Mouse (Mus musculus): ENCODE data around the gene Zfp385a. TPM values are rescaled to one million over a fixed set of nuclear protein-coding genes. Genes with fewer than 3 reads are reported as not detected.
A peak's percentile ranks its signal among the peaks of the same experiment; 100 is the strongest.

Gene Zfp385a
- polyA plus RNA-seq, 1 experiment from 2014 or later, result 11.8 TPM

DNA sequence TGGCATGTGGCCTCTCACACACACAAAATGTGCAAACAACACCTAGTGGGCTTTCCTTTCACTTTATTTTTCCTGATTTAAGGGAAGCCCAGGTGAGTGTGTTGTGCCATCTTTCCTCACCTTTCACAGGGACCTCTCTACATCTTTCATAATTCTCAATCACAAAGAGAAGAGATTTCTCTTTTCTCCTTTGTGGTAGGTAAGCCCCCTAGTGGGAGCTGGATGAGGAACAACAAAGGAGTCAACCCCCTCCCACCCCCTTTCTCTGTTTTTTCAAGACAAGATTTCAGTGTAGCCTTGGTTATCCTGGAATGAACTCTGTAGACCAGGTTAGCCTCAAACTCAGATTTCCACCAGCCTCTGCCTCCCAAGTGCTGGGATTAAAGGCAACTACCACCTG lies 3.7 kb upstream of the Zfp385a start:
- Histone ChIP-seq H3K27ac (ENCODE audit: low read depth) (no peak overlapping the region), H3K4me3 (ENCODE audit: low read depth, low read length) (no peak overlapping the region), H3K36me3 (ENCODE audit: insufficient read depth) (peaks cover 47% of the 10 kb centered on the region), H3K9me3 (ENCODE audit: low read depth, low read length) (no peaks in the 10 kb centered on the region), H3K9ac (no peak overlapping the region), H3K4me1 (ENCODE audit: insufficient read depth) (peaks cover 4% of the 10 kb centered on the region; the same call in 1 of the 2 replicates), H3K27me3 (ENCODE audit: insufficient read depth, low read length) (peaks cover 34% of the 10 kb centered on the region), H3K4me2 (no peak overlapping the region)
- peak; percentile 36; the same call in 1 of the 2 replicates for TF ChIP-seq CTCF (IDR thresholded peaks at IDR 0.05; ENCODE audit: low read depth)
- DNase-seq (no peak), ATAC-seq (ENCODE audit: insufficient read depth) (no peak)

DNA sequence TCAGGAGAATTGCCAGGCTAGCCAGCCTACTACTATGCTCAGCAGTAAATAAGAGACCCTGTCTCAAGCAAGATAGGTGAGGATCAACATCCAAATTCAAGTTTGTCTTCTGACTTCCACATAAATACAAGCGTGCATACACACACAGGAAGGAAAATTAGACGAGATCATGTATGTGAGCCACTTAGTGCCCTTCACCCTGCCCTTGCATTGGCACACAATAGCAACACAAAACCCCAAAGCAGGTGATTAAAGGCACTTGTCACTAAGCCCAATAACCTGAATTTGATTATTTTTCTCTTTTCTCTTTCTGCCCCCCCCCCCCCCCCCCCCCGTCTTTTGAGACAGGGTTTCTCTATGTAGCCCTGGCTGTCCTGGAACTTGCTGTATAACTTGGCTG lies 3.1 kb upstream of the Zfp385a start:
- H3K9me3 ChIP-seq (ENCODE audit: low read depth, low read length), result no peaks in the 10 kb centered on the region
- no peak for TF ChIP-seq CTCF (IDR thresholded peaks at IDR 0.05; ENCODE audit: low read depth)
- peaks cover 40% of the 10 kb centered on the region for H3K27me3 ChIP-seq (ENCODE audit: insufficient read depth, low read length)
- no peak overlapping the region for H3K27ac ChIP-seq (ENCODE audit: low read depth)
- no peak overlapping the region for H3K4me2 ChIP-seq
- H3K36me3 ChIP-seq (ENCODE audit: insufficient read depth), result peaks cover 42% of the 10 kb centered on the region
- WGBS, result 62% methylated on average over 3 of the region's 3 CpGs
- ATAC-seq (ENCODE audit: insufficient read depth), result no peak
- H3K9ac ChIP-seq, result no peak overlapping the region
- DNase-seq, result no peak
- no peak overlapping the region for H3K4me3 ChIP-seq (ENCODE audit: low read depth, low read length)
- H3K4me1 ChIP-seq (ENCODE audit: insufficient read depth), result peaks cover 4% of the 10 kb centered on the region; the same call in 1 of the 2 replicates

DNA sequence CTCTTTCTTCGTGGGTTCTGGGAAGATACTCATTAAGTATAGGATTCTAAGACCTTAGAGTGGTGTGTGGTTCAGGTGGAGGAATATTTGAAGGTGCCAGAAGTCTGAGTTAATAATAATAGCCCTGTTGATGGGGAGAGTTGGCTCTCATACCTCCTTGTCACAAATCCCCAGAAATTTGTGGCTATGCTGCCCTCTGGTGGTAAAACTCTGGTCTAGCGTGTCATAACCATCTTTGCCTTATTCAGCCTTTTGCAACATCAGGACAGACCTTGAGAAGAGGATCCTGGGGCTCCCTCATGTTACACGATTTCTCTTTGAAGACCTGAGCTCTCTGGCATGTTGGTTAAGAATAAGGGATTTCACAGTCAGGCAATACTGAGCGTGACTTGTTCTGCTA lies 2.5 kb upstream of the Zfp385a start:
- peaks cover 36% of the 10 kb centered on the region for H3K36me3 ChIP-seq (ENCODE audit: insufficient read depth)
- ATAC-seq (ENCODE audit: insufficient read depth) (no peak), DNase-seq (peak; percentile 95)
- H3K9me3 ChIP-seq (ENCODE audit: low read depth, low read length), result no peaks in the 10 kb centered on the region
- peaks cover 46% of the 10 kb centered on the region for H3K27me3 ChIP-seq (ENCODE audit: insufficient read depth, low read length)
- 18% methylated on average over 4 of the region's 4 CpGs for WGBS
- no peak overlapping the region for H3K4me3 ChIP-seq (ENCODE audit: low read depth, low read length)
- H3K4me2 ChIP-seq, result no peak overlapping the region
- peak; percentile 88 for TF ChIP-seq CTCF (IDR thresholded peaks at IDR 0.05; ENCODE audit: low read depth)
- no peak overlapping the region for H3K9ac ChIP-seq
- no peak overlapping the region for H3K27ac ChIP-seq (ENCODE audit: low read depth)
- peaks cover 4% of the 10 kb centered on the region; the same call in 1 of the 2 replicates for H3K4me1 ChIP-seq (ENCODE audit: insufficient read depth)

DNA sequence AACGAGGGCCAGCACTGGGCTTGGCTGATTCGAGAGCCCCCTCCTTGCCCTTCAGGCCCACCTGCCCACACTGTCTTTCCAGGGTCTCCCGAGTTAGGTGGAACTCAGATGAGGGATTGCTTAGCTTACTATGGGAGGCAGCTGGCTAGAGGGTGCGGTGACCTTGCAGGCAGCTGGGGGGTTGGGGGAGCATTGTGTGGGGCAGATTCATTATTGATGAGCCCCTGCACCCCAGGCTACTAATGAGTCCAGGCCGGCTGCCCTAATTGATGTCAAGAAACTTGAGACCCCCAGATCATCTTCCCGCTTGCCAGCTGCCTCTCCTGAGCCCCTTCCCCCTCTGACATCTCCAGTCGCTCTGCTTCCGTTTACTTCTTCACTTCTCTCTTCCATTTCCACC lies 1.7 kb upstream of the Zfp385a start:
- H3K4me3 ChIP-seq (ENCODE audit: low read depth, low read length), result no peak overlapping the region
- WGBS, result 38% methylated on average over 8 of the region's 8 CpGs
- no peak for ATAC-seq (ENCODE audit: insufficient read depth)
- peaks cover 4% of the 10 kb centered on the region; the same call in 1 of the 2 replicates for H3K4me1 ChIP-seq (ENCODE audit: insufficient read depth)
- TF ChIP-seq CTCF (IDR thresholded peaks at IDR 0.05; ENCODE audit: low read depth), result no peak
- no peak overlapping the region for H3K4me2 ChIP-seq
- H3K27ac ChIP-seq (ENCODE audit: low read depth), result no peak overlapping the region
- H3K9me3 ChIP-seq (ENCODE audit: low read depth, low read length), result no peaks in the 10 kb centered on the region
- H3K36me3 ChIP-seq (ENCODE audit: insufficient read depth), result peaks cover 29% of the 10 kb centered on the region
- no peak for DNase-seq
- peaks cover 50% of the 10 kb centered on the region for H3K27me3 ChIP-seq (ENCODE audit: insufficient read depth, low read length)
- no peak overlapping the region for H3K9ac ChIP-seq

DNA sequence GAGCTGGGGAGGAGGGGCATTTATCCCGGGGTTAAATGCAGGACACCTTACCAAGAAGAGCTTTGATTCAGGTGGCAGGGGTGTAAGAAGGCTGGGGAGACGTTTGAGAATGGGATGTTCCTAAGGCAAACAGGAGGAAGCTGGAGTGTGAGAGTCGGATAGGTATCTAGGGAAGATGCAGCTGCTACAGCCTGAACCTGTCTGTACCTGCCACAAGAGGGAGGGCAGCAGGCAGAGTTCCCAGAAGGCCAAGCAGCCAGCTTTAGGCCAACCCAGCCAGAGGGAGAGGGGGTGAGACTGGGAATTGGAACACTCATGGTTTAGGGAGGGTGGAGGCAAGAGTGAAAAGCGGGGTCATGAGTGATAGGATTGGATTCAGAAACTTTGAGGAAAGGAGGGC lies 893 bp upstream of the Zfp385a start:
- Histone ChIP-seq H3K27ac (ENCODE audit: low read depth) (no peak overlapping the region), H3K9me3 (ENCODE audit: low read depth, low read length) (no peaks in the 10 kb centered on the region), H3K36me3 (ENCODE audit: insufficient read depth) (peaks cover 21% of the 10 kb centered on the region), H3K4me2 (peak overlapping the region; percentile 95; the same call in 1 of the 2 replicates), H3K9ac (no peak overlapping the region), H3K4me1 (ENCODE audit: insufficient read depth) (peaks cover 4% of the 10 kb centered on the region; the same call in 1 of the 2 replicates), H3K4me3 (ENCODE audit: low read depth, low read length) (no peak overlapping the region; the same call in 1 of the 2 replicates), H3K27me3 (ENCODE audit: insufficient read depth, low read length) (peaks cover 53% of the 10 kb centered on the region)
- TF ChIP-seq CTCF (IDR thresholded peaks at IDR 0.05; ENCODE audit: low read depth), result peak; percentile 24; the same call in 1 of the 2 replicates
- 26% methylated on average over 4 of the region's 4 CpGs for WGBS
- ATAC-seq (ENCODE audit: insufficient read depth) (no peak), DNase-seq (no peak)

DNA sequence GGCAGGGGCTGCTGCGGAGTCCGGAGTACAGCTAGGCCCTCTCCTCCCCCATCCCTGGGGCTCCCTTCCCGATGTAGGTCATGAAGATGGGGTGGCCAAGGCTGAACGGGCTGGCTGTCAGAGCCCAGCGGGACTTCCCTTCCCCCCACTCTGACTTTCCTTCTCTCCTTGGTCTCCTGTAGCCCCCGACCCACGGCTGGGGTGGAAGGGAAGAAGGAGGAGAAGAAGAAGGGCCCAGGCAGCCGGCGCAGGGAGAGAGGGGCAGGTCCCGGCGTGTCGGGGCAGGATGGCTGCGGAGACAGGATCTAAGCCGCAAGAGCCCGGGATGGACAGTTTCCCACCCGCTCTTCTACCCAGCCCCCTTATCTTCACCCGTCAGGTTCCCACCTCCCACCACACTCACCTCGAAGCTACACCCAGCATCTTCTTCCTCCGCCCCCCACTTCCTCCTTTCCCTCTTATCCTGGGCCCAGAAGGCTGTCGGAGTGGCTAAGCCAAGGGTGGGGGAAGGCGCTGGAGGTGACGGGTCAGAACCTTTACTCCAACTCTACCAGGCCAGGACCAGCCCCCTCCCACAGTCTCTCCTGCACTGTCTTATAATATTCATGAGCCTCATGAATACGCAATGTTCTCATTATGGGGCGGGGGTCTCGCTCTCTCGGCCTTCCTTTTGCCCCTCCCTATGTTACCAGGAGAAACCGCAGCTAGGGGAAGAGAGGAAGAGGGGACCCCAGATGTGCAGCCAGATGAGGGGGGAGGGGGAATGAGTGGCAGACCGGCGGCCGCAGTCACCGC lies 530 bp downstream of the Zfp385a start:
- Histone ChIP-seq H3K4me1 (ENCODE audit: insufficient read depth) (peaks cover 4% of the 10 kb centered on the region; the same call in 1 of the 2 replicates), H3K4me2 (peak overlapping the region; percentile 95), H3K9ac (peak overlapping the region; percentile 48), H3K36me3 (ENCODE audit: insufficient read depth) (peaks cover 7% of the 10 kb centered on the region), H3K4me3 (ENCODE audit: low read depth, low read length) (peak overlapping the region; percentile 54), H3K27me3 (ENCODE audit: insufficient read depth, low read length) (peaks cover 56% of the 10 kb centered on the region), H3K9me3 (ENCODE audit: low read depth, low read length) (no peaks in the 10 kb centered on the region), H3K27ac (ENCODE audit: low read depth) (no peak overlapping the region)
- DNase-seq, result no peak
- TF ChIP-seq CTCF (IDR thresholded peaks at IDR 0.05; ENCODE audit: low read depth), result no peak
- ATAC-seq (ENCODE audit: insufficient read depth), result peak; percentile 32; the same call in 1 of the 2 replicates
- WGBS, result 5% methylated on average over 29 of the region's 31 CpGs

DNA sequence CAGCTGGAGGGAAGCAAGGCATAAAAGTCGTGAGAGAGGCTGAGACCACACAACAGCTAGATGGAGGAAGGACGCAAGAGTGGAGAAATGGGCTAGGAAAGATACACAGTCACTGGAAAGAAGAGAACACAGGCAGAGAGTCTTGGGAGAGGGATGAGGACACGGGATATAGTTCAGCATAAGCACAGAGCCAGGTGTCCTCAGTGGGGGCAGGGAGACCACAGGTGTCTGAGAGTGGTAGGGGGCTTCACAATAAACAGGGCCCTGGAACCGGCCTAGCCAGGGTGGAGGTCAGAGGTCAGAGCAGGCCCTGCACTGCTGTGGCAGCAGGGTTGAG lies 1.1 kb downstream of the Zfp385a start:
- Histone ChIP-seq H3K36me3 (ENCODE audit: insufficient read depth) (peaks cover 2% of the 10 kb centered on the region; the same call in 1 of the 2 replicates), H3K4me1 (ENCODE audit: insufficient read depth) (peaks cover 4% of the 10 kb centered on the region), H3K27me3 (ENCODE audit: insufficient read depth, low read length) (peaks cover 56% of the 10 kb centered on the region), H3K4me3 (ENCODE audit: low read depth, low read length) (peak overlapping the region; percentile 54; the same call in 1 of the 2 replicates), H3K27ac (ENCODE audit: low read depth) (no peak overlapping the region), H3K9me3 (ENCODE audit: low read depth, low read length) (no peaks in the 10 kb centered on the region), H3K4me2 (peak overlapping the region; percentile 95; the same call in 1 of the 2 replicates), H3K9ac (no peak overlapping the region)
- WGBS, result 40% methylated on average over 4 of the region's 4 CpGs
- ATAC-seq (ENCODE audit: insufficient read depth) (no peak), DNase-seq (no peak)
- TF ChIP-seq CTCF (IDR thresholded peaks at IDR 0.05; ENCODE audit: low read depth), result no peak

Data from lung, embryonic 14.5 days (tissue).